Mouse (Mus musculus) cerebellum, adult 8-10 months (tissue): ENCODE measurements around the gene Gabpa.

ENCODE experiments used
- DNase-seq: peaks from one replicate; pipeline ENCODE4 v3.0.0; 2022

Gene Gabpa

DNA sequence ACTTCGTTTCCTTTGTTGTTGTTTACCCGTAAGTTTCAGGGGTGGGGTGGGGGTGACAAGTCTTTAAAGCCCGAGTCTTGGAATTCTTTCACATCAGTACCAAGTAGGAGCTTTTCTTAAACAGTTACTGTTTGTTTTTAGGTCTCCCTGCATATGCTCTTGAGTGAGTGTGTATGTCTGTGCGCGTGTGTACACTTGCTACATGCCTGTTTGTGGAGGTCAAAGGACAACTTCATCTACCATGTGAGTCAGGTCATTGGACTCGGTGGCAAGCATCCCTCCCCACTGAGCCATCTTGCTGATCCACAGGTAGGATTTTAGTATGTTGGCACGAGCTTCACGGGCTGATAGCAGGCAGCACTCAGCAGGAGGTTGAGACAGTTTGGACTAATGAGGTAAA is 39.1 kb downstream of the Gabpa start:
- no peak for DNase-seq

DNA sequence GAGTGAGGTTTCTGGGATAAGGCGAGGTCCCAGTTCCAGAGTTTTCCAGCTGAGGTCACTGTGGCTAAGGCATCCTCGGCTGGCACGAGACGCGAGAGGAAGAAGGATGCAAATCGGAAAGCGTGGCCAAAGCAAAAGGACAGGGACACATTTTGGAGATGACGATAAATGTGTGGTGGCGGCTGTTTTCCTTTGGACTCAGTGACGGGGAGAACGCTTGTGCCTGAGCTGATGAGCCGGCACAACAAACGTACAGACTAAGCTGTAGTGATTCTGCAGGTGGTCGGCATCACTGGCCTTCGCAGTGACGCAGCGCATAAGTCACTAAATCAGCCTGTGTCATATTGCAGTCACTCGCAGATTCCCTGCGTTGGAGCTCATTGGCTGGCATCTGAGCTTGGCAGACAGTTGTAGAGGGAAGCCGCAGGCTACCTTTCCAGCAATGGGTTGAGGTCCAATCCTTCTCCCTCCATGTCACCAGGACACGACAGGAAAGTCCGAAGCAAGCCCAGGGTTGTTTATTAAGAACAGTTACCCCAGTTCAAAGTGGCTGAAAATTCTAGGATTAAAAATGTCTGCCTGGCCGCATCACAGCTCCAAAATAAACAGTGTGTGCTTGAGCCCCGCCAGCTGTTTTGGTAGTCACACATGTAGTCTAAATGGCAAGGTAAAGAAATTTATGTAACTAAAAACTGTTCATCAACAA is 40.4 kb downstream of the Gabpa start:
- peak; percentile 18 for DNase-seq

- no peak for DNase-seq
Observed at GRCm38 (mm10) chr16:84875718-84876035, 41.0 kb downstream of the Gabpa start.

DNA sequence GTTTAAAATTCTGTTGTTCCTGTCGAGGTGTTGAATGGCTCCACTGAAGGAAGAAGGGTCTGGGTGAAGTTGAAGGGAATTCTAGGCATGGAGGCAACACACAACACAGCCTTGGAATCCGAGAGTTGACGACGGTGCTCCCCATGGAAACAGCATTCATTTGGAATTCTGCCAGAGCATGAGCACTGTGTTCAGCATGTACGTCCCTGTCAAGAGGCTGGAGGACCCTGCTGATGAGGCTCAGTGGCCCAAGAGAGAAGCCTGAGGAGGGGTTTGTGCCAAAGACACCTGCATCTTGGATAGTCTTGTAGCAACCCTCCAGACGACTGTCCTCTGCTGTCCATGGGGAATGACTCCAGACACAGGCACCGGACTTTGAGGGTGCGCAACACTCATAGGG is 41.4 kb downstream of the Gabpa start:
- DNase-seq: no peak

DNA sequence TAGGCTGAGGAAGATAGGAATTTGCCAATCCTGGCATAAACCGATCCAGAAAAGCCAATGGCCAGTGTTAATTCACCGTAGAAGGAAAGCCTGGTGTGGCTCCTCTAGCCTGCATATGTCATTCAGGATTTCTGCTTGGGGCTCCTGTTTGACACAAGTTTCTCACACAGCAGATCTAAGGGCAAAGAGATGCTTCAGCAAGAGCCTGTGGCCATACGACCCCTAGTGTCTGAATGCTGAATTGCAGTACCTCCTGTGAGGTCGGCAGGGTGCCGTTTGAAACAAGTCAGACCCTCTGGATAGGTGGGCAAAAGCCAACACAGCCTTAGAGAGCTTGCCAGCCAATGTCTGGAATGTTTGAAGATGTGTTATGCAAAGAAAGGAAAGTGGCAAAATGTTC is 44.4 kb downstream of the Gabpa start:
- DNase-seq: peak; percentile 77

GRCm38 (mm10) chr16:84881168-84881567 is 46.4 kb downstream of the Gabpa start:
- no peak for DNase-seq

DNA sequence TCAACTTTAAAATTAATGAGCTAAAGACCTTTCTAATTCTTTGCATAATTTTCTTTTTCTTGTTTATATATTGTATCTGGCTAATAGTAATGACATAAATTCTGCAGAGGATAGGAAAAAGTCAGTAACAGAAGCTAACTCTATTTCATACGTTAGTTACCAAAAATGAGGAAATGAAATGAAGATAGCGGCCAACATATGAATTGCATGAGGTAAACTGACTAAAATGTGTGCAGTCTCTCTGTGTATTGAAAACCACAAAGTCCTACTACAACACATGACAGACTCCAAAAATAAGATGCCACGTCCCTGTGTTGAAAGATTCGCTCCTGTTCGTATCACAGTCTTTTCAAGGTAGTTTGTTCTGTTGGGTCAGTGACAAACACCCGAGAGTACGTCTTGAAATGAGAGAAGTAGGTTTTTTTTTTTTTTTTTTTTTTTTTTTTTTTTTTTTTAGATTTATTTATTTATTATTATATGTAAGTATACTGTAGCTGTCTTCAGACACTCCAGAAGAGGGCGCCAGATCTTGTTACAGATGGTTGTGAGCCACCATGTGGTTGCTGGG is 47.1 kb downstream of the Gabpa start:
- DNase-seq: no peak

DNA sequence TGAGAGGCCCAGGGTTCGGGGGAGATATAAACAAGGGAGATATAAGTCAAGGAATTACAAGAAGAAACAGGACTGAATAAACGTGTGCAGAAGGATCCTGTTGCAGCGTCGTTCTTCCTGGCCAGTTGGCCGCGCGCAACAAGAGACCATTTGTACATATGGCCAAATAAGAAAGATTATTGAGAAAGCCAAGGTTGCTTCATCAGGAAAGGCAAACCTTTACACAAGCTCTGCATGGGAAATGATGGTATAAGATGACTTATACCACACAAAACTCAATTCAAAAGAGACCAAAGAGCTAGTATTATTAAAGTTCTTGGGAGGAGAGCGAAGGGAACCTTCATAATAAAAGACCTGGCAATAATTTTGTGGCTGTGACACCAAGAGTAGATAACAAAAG is 49.8 kb downstream of the Gabpa start:
- no peak for DNase-seq

- DNase-seq: no peak
Observed at GRCm38 (mm10) chr16:84902995-84903394, 68.3 kb downstream of the Gabpa start.

DNA sequence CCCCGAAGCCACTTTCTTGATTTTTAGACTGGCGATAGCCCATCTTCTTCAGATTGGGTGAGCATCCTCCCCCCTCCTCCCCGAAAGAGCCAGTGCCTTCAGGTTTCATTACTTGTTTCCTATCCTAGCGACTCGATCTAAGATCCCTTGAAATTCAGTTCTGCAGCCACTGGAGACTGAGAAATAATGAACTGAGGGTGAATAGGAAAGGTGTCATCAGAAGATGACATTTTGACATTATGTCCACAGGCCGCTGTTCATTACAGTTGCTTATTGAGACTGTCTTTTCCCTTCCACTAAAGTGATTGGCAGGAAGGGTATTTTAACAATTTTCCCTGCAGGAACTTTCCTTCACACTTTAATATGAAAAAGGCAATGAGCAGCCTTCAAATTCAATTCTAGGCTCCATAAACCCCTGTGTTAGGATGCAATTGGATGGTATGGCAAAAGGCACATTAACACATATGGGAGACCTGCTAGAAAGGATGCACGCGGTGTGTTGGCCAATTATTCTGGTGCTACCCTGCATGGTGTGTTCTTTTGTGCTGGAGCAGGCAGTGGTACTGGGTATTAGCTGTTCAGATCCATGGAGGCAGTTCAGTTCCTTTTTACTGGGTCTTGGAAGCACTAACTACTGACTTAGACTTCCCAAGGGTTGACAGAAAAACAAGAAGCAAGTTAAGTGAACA is 76.9 kb downstream of the Gabpa start:
- no peak for DNase-seq
